Mouse (Mus musculus) cortical plate, adult 2 months (tissue): ENCODE data around the gene Spi1.

Source experiments
- CTCF ChIP-seq: fragments of 200-500 bp; IDR thresholded peaks from 2 replicates; pipeline ENCODE4 v1.5.1; 2011; ENCODE audit warnings: mild to moderate bottlenecking, control low read depth, low read length; ENCODE audit not compliant: insufficient read depth; ENCODE audit errors: extremely low read depth
- POLR2A ChIP-seq: fragments of 200-500 bp; IDR thresholded peaks from 2 replicates; pipeline ENCODE4 v1.6.1; 2011; ENCODE audit warnings: mild to moderate bottlenecking, low read length, control low read depth; ENCODE audit not compliant: insufficient read depth; ENCODE audit errors: extremely low read depth

GRCm38 (mm10) chr2:91090208-91090607, 8.0 kb downstream of the Spi1 start:
- TF ChIP-seq CTCF (no peak), POLR2A (no peak)
